Mouse (Mus musculus) embryonic facial prominence, embryonic 12.5 days (tissue): Measurements from ENCODE around the gene Stard9. TPM values are rescaled to one million over a fixed set of nuclear protein-coding genes. Genes with fewer than 3 reads are reported as not detected.
A peak's percentile ranks its signal among the peaks of the same experiment; 100 is the strongest.

Experiments
- ATAC-seq: fragments of 200-750 bp; cut with Nextera tagmentation; 2 replicates; pipeline ENCODE4 v1.8.0; 2017; ENCODE audit not compliant: insufficient number of reproducible peaks, insufficient read depth, low FRiP score, low TSS enrichment
- H3K27ac ChIP-seq: fragments of 300-500 bp; sonication (generic); 2 replicates; pipeline ENCODE4 v1.5.1; 2016; ENCODE audit warnings: mild to moderate bottlenecking
- H3K27me3 ChIP-seq: fragments of 300-500 bp; sonication (generic); 2 replicates; pipeline ENCODE4 v1.6.1; 2016; ENCODE audit warnings: mild to moderate bottlenecking, moderate library complexity
- H3K36me3 ChIP-seq: fragments of 300-500 bp; sonication (generic); 2 replicates; pipeline ENCODE4 v1.6.1; 2016; ENCODE audit warnings: mild to moderate bottlenecking
- H3K4me1 ChIP-seq: fragments of 300-500 bp; sonication (generic); 2 replicates; pipeline ENCODE4 v1.6.1; 2016
- H3K4me2 ChIP-seq: fragments of 300-500 bp; sonication (generic); replicated peaks from 2 replicates; pipeline ENCODE4 v1.6.1; 2016; ENCODE audit warnings: mild to moderate bottlenecking, moderate library complexity
- H3K4me3 ChIP-seq: fragments of 300-500 bp; sonication (generic); 2 replicates; pipeline ENCODE4 v1.5.1; 2016; ENCODE audit warnings: mild to moderate bottlenecking
- H3K9ac ChIP-seq: fragments of 300-500 bp; sonication (generic); 2 replicates; pipeline ENCODE4 v1.6.1; 2016; ENCODE audit warnings: mild to moderate bottlenecking, moderate library complexity
- H3K9me3 ChIP-seq: fragments of 300-500 bp; sonication (generic); 2 replicates; pipeline ENCODE4 v1.6.1; 2016; ENCODE audit warnings: mild to moderate bottlenecking, moderate library complexity
- WGBS: fragments of 180-500 bp; shearing (Covaris S2); methylation state at CpG from one replicate; pipeline ENCODE4 v1.1.7; 2016; 5-methylcytosine and 5-hydroxymethylcytosine counted together
- polyA plus RNA-seq: library from polyadenylated mRNA; unstranded; fragments of >200 nt; fragmentation: Nextera tagmentation; extraction: Ambion mirVana; gene quantifications from 2 replicates; pipeline ENCODE4 v1.2.1, GENCODE M21; 2016

Gene Stard9
- polyA plus RNA-seq, 1 experiment from 2014 or later, result 6.3 TPM

GRCm38 (mm10) chr2:120707041-120707440 is 78.1 kb downstream of the Stard9 start:
- no peak for ATAC-seq
- Histone ChIP-seq H3K4me3 (no peak overlapping the region), H3K27me3 (no peaks in the 10 kb centered on the region)

GRCm38 (mm10) chr2:120710154-120710553 is 81.2 kb downstream of the Stard9 start:
- Histone ChIP-seq H3K4me1 (no peaks in the 10 kb centered on the region), H3K4me3 (no peak overlapping the region), H3K9me3 (no peaks in the 10 kb centered on the region), H3K27me3 (no peaks in the 10 kb centered on the region), H3K4me2 (no peak overlapping the region), H3K27ac (no peak overlapping the region), H3K9ac (no peak overlapping the region), H3K36me3 (peaks cover 32% of the 10 kb centered on the region)
- WGBS, result 81% methylated on average over 3 of the region's 3 CpGs
- no peak for ATAC-seq

More at GRCm38 (mm10) chr2:120707041-120707440, 78.1 kb downstream of the Stard9 start:
- Histone ChIP-seq H3K9ac (no peak overlapping the region), H3K27ac (no peak overlapping the region), H3K9me3 (no peaks in the 10 kb centered on the region), H3K4me2 (no peak overlapping the region), H3K4me1 (no peaks in the 10 kb centered on the region), H3K36me3 (peaks cover 5% of the 10 kb centered on the region; the same call in 1 of the 2 replicates)

- 89% methylated on average over 3 of the region's 3 CpGs for WGBS
Observed at GRCm38 (mm10) chr2:120710948-120711347, 82.0 kb downstream of the Stard9 start.

GRCm38 (mm10) chr2:120713441-120713840 is 84.5 kb downstream of the Stard9 start:
- whole genome bisulfite sequencing, result 92% methylated on average over 3 of the region's 3 CpGs
- Histone ChIP-seq H3K36me3 (peaks cover 52% of the 10 kb centered on the region), H3K9ac (no peak overlapping the region), H3K9me3 (no peaks in the 10 kb centered on the region), H3K4me2 (no peak overlapping the region), H3K4me3 (no peak overlapping the region), H3K27me3 (no peaks in the 10 kb centered on the region), H3K4me1 (no peaks in the 10 kb centered on the region), H3K27ac (no peak overlapping the region)
- no peak for ATAC-seq

More at GRCm38 (mm10) chr2:120710948-120711347, 82.0 kb downstream of the Stard9 start:
- no peak overlapping the region for H3K9ac ChIP-seq
- H3K4me2 ChIP-seq, result no peak overlapping the region
- no peak overlapping the region for H3K4me3 ChIP-seq
- H3K9me3 ChIP-seq, result no peaks in the 10 kb centered on the region
- no peaks in the 10 kb centered on the region for H3K4me1 ChIP-seq
- no peak for ATAC-seq
- H3K36me3 ChIP-seq, result peaks cover 35% of the 10 kb centered on the region
- no peak overlapping the region for H3K27ac ChIP-seq
- no peaks in the 10 kb centered on the region for H3K27me3 ChIP-seq

GRCm38 (mm10) chr2:120718496-120718895 is 89.6 kb downstream of the Stard9 start:
- Histone ChIP-seq H3K4me3 (no peak overlapping the region), H3K9ac (no peak overlapping the region), H3K27me3 (no peaks in the 10 kb centered on the region), H3K4me1 (no peaks in the 10 kb centered on the region), H3K36me3 (peaks cover 82% of the 10 kb centered on the region), H3K27ac (no peak overlapping the region), H3K9me3 (no peaks in the 10 kb centered on the region), H3K4me2 (no peak overlapping the region)
- WGBS, result 93% methylated on average over 8 of the region's 8 CpGs
- ATAC-seq, result no peak

GRCm38 (mm10) chr2:120720821-120721220 is 91.9 kb downstream of the Stard9 start:
- Histone ChIP-seq H3K9ac (no peak overlapping the region), H3K4me2 (no peak overlapping the region), H3K4me1 (no peaks in the 10 kb centered on the region), H3K27me3 (no peaks in the 10 kb centered on the region), H3K9me3 (no peaks in the 10 kb centered on the region), H3K27ac (no peak overlapping the region), H3K4me3 (no peak overlapping the region), H3K36me3 (peaks cover 90% of the 10 kb centered on the region)
- 83% methylated on average over 6 of the region's 6 CpGs for WGBS
- ATAC-seq, result no peak

GRCm38 (mm10) chr2:120721911-120722310 is 93.0 kb downstream of the Stard9 start:
- 92% methylated on average over 2 of the region's 2 CpGs for WGBS
- H3K4me3 ChIP-seq, result no peak overlapping the region
- H3K4me2 ChIP-seq, result no peak overlapping the region
- H3K9ac ChIP-seq, result no peak overlapping the region
- H3K36me3 ChIP-seq, result peaks cover 97% of the 10 kb centered on the region
- no peak overlapping the region for H3K27ac ChIP-seq
- ATAC-seq, result no peak
- no peaks in the 10 kb centered on the region for H3K4me1 ChIP-seq
- H3K9me3 ChIP-seq, result no peaks in the 10 kb centered on the region
- no peaks in the 10 kb centered on the region for H3K27me3 ChIP-seq

- Histone ChIP-seq H3K27ac (no peak overlapping the region), H3K4me3 (no peak overlapping the region), H3K27me3 (no peaks in the 10 kb centered on the region), H3K9me3 (no peaks in the 10 kb centered on the region), H3K36me3 (peaks cover 97% of the 10 kb centered on the region), H3K4me2 (no peak overlapping the region), H3K4me1 (no peaks in the 10 kb centered on the region), H3K9ac (no peak overlapping the region)
- WGBS, result 83% methylated on average over 8 of the region's 8 CpGs
- ATAC-seq, result no peak
Observed at GRCm38 (mm10) chr2:120722491-120722890, 93.6 kb downstream of the Stard9 start.

GRCm38 (mm10) chr2:120723621-120724020 is 94.7 kb downstream of the Stard9 start:
- Histone ChIP-seq H3K27me3 (no peaks in the 10 kb centered on the region), H3K4me1 (peaks cover 6% of the 10 kb centered on the region; the same call in 1 of the 2 replicates), H3K4me2 (no peak overlapping the region), H3K4me3 (no peak overlapping the region), H3K36me3 (peaks cover 97% of the 10 kb centered on the region), H3K9me3 (no peaks in the 10 kb centered on the region), H3K27ac (no peak overlapping the region), H3K9ac (no peak overlapping the region)
- ATAC-seq, result no peak
- WGBS, result 80% methylated on average over 4 of the region's 4 CpGs

GRCm38 (mm10) chr2:120724176-120724575 is 95.3 kb downstream of the Stard9 start:
- no peak overlapping the region for H3K27ac ChIP-seq
- H3K27me3 ChIP-seq, result no peaks in the 10 kb centered on the region
- H3K4me3 ChIP-seq, result no peak overlapping the region
- 80% methylated on average over 6 of the region's 6 CpGs for WGBS
- H3K4me2 ChIP-seq, result no peak overlapping the region
- H3K36me3 ChIP-seq, result peaks cover 93% of the 10 kb centered on the region
- no peak overlapping the region for H3K9ac ChIP-seq
- no peaks in the 10 kb centered on the region for H3K9me3 ChIP-seq
- ATAC-seq, result no peak
- H3K4me1 ChIP-seq, result peaks cover 12% of the 10 kb centered on the region

GRCm38 (mm10) chr2:120729775-120730585 is 101.1 kb downstream of the Stard9 start:
- Histone ChIP-seq H3K4me1 (peaks cover 26% of the 10 kb centered on the region), H3K9me3 (no peaks in the 10 kb centered on the region), H3K4me3 (peak overlapping the region; percentile 96), H3K27me3 (no peaks in the 10 kb centered on the region), H3K36me3 (peaks cover 38% of the 10 kb centered on the region), H3K9ac (peak overlapping the region; percentile 95), H3K27ac (no peak overlapping the region), H3K4me2 (peak overlapping the region; percentile 95)
- WGBS, result 9% methylated on average over 23 of the region's 23 CpGs
- ATAC-seq, result no peak

GRCm38 (mm10) chr2:120730639-120731166 is 101.8 kb downstream of the Stard9 start:
- H3K4me2 ChIP-seq, result peak overlapping the region; percentile 95
- H3K4me3 ChIP-seq, result peak overlapping the region; percentile 96
- H3K9me3 ChIP-seq, result no peaks in the 10 kb centered on the region
- H3K4me1 ChIP-seq, result peaks cover 26% of the 10 kb centered on the region
- H3K27ac ChIP-seq, result peak overlapping the region; percentile 90
- ATAC-seq, result peak; percentile 58; the same call in 1 of the 2 replicates
- H3K27me3 ChIP-seq, result no peaks in the 10 kb centered on the region
- under 1% methylated on average over 50 of the region's 50 CpGs for WGBS
- H3K36me3 ChIP-seq, result peaks cover 31% of the 10 kb centered on the region
- H3K9ac ChIP-seq, result peak overlapping the region; percentile 95
